Mouse (Mus musculus) C2C12 (cell line): ENCODE results near the gene Ate1.

Source experiments
- CTCF ChIP-seq: IDR thresholded peaks from one replicate; pipeline ENCODE4 v1.5.1; 2011; ENCODE audit not compliant: control insufficient read depth, insufficient read depth, insufficient read length
- MYOG ChIP-seq: IDR thresholded peaks from one replicate; pipeline ENCODE4 v1.6.1; 2011; ENCODE audit not compliant: control insufficient read depth, insufficient read length; ENCODE audit errors: extremely low read depth
- USF1 ChIP-seq: IDR thresholded peaks from one replicate; pipeline ENCODE4 v1.6.1; 2011; ENCODE audit warnings: low read depth, mild to moderate bottlenecking, control low read depth, moderate library complexity

DNA sequence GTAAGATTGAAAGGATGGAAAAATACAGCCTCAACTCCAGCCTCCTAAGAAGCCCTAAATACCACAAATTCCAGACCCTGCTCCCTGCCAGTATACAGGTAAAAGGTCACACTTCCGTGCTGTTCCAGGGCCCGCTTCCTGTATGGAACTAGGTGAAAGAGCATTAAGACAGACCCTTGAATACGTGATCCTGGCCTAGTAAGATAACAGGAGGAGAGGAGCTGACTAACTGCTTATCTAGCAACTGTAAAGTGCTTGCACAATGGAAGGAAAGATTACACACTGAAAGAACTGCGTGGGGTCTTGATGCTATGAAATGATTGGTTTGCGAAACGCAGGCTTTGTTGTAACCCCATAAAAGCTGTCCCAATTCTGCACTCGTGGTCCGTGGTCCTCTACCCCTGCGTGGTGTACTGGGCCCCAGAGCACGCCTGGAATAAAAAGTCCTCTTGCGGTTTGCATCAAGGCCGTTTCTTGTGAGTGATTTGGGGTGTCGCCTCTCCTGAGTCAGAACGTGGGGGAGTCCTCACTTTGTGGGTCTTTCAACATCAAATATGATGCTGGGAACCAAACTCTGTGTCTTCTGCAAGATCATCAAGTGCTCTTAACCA lies 748 bp upstream of the Ate1 start:
- TF ChIP-seq MYOG (no peak), CTCF (no peak), USF1 (no peak)
